Mouse (Mus musculus) adrenal gland, adult 2 months (tissue): Measurements from ENCODE around the gene Cklf. TPM values are rescaled to one million over a fixed set of nuclear protein-coding genes. Genes with fewer than 3 reads are reported as not detected.
"Not testable (repeated sequence)": the region's sequence is repeated elsewhere in the genome, so short reads cannot be mapped to it uniquely, and the experiment has no call there.

Experiments used
- DNase-seq: peaks from one replicate; pipeline ENCODE4 v3.0.0; 2021
- long read RNA-seq: library from polyadenylated mRNA; stranded (forward); transcript quantifications from one replicate; pipeline ENCODE4 v2.0.0, GENCODE M21; 2021
- polyA plus RNA-seq: library from polyadenylated mRNA; depleted of rRNA; stranded (reverse); fragments of >200 nt; gene quantifications from 2 replicates; pipeline ENCODE4 v1.2.3, GENCODE M21; 2012; rRNA removed
- total RNA-seq, 2 experiments: library from RNA; stranded (reverse); gene quantifications; 2 replicates each; pipeline ENCODE4 v1.2.3; 2021

The Cklf gene
- total RNA-seq, result 10 to 100 TPM; 49.2 to 99.6 TPM
- 14.1 and 15.4 TPM in 2 replicates for polyA plus RNA-seq
- long read RNA-seq, transcript Cklf-201 (4 exons, 667 nt), result major isoform, 55 of 65 reads
- long read RNA-seq, partial matches to known transcripts, result 0 of 65 reads
- long read RNA-seq, other reads (novel, unspliced or antisense), result 7 of 65 reads

DNA sequence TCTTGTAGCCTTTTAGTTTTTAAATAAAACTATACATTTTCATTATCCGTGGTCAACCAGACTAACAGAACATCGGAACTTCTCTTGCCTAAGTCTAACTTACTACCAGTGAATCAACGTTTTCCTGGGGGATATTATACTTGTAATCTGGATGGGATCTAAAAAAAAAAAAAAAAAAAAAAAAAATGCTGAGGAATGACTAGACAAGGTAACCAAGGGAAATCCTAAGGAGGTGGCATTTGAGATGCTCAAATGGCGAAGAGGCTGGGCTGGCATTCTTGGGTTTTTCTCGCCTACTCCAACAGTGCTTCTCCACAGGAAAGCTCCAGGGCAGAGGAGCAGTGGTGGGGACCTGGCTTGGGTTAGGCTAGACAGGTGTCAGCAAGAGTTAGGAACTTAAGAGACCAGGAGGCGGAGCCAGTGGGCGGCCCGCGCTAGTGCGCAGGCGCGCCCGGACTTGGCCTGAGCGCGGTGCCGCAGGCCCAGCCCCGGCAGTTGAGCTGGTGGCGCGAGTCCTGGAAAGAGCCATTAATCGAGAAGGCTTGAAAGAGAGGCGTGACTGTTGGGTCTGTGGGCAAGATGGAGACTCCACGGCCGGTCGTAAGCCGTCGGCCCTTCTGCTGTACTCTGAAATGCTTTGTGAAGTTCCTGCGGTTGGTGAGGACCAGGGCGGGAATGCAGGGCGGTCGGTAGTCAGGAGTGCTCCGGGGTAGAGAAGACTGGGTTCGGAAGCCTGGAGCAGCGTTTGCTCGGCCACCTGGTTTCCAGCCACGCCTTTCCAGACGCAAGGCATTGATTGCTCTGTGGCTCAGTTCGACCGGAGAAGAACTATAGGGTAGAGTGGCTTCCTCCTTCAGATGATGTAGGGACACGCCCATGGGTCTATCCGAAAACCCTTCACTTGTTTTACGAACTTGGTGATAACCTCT, at the start of gene Cklf:
Gene Cklf, plus strand, starts transcription at position 423 of the 929 bp plus-strand sequence.
- DNase-seq, result peak; percentile 92

DNA sequence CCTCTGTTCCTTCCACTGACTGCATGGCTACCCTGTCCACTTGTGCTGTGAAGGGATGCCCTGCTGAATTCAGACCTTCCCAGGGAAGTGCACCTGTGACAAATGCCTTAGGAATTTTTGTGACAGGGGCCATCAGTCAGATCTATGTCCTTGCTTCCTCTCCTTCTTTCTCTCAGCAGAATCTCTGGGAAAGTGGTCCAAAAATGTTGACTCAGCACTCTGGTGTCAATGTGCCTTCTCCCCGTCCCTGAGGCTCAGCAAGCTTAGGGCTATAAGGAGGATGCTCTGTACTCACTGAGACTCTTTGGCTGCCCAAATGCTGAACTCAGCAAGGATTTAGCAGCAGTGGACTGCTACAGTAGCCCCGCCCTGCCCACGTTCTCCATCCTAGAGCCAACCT, 49.0 kb upstream of the Cklf start:
- DNase-seq, result no peak

DNA sequence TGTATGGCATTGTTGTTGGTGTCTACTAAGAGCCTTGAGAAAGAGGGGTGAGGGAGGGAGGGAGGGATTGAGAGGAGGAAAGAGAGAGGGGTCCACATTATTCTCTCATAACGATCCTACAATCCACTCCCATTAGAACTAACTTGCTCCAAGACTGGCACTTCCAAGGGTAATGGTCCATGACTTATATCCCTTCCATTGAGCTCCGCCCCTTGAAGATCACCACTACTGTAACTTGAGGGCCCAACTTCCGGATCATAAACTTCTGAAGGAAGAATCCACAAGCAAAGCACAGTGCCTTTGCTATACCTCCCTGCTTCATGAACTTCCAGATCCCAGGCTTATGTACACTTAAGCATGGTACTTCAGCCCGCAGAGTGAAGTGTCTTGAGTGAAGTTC, 48.3 kb upstream of the Cklf start:
- no peak for DNase-seq

DNA sequence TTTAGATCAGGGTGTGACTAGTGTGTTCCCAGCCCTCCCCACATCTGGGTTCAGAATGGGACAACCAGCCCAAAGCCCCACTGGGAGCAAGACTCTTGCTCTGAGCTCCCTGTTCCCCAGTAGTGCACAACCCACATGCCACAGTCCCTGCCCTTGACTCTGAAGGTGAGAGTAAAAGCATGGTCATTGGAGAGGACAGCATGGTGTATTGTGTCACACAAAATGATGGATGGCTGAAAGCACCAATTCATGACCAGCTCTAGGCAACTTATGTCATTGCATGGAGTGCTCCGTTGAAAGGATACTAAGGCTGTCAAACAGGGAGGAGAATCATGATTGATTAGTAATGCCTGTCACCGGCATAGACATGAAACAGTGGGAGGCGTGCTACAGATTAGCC, 45.4 kb upstream of the Cklf start:
- no peak for DNase-seq

DNA sequence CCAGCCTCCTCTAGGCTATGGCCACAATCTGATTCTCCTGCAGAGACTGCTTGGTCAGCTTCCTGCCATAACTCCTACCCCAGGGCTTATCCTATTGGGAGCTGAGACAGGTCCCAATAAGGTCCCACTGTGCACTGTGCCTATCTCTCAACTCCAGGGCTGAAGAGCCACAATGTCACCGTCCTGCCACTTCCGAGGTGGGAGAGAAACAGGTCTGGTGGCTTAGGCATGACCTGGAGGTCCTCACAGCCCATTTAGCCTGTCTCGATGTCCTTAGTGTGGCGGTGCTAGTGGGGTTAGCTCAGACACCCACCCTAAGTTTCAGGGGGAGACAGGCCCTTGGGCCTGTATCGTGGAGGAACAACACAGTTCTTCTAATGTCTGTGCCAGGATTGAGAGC, 33.1 kb upstream of the Cklf start:
- no peak for DNase-seq

DNA sequence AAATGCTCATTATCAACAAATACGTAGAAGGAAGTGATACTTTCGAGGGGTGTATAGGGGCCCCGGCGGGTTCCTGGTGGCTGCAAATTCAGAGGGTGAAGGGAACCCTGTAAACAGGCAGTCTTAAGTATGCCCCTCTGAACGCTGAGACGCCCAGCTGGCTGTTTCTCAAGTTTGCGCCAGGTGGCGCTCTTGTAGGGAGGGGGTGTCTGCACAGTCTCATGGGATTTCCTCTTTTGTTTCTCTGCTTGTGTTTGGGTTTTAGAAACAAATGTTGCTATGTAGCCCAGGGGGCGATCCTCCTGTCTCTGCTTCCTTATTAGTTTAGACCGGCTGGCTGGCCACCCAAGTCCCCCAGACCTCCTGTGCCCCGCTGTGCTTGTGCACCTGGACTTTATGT, 31.6 kb upstream of the Cklf start:
- DNase-seq, result peak; percentile 53

DNA sequence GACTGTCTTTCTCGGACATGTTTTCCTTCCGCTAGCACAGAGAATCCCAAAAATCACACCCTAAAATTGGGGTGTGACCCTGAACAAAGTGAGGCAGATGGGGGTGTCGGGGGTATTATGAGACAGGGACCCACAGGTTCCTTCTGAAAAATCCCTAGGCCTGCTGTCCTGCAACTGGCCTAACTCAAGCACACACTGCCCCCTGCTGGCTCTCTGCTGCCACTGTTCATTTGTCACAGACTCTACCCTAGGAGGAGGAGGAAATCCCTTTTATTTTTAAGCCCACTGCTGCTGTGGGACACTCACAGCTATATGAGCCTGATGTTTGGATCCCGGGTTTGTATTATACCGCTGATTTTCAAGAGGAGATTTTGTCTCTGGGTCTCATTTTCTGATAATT, 30.9 kb upstream of the Cklf start:
- peak; percentile 78 for DNase-seq

DNA sequence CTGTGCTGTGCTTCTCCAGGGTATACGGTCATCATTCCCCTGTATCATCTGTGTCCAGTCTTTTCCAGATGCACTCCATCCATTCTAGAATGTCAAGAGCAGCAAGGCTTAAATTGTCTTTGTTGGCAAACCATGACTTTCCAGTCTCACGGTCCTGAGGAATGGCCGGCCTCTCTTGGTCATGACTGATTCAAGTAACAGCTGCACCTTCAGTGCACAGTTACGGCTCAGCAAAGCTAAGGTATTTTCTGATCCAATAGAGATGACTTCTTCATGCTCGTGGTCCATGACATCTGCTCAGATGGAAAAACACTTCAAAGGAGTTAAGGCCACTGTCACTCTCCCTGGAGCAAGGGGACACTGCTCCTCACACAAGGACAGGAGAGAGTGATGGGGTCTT, 23.6 kb upstream of the Cklf start:
- no peak for DNase-seq

DNA sequence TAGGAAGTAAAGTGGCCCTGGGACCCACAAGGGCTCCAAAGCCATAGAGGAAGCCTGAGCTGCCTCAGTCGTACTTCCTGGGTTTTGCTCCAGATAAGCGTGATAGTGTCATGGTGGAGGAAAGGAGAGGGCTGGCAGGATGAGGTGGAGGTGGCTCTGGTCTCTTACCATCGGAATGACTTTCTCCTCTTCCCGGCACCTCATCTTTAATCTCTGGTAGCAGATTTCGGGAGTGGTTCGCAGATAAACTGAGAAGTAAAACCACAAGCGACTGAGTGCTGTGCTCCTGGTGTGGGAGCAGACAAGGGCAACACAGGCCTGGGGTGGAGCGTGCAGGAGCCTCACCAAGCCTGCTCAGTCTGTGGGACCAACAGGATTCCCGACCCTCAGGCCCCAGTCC, 20.3 kb upstream of the Cklf start:
- DNase-seq, result no peak

DNA sequence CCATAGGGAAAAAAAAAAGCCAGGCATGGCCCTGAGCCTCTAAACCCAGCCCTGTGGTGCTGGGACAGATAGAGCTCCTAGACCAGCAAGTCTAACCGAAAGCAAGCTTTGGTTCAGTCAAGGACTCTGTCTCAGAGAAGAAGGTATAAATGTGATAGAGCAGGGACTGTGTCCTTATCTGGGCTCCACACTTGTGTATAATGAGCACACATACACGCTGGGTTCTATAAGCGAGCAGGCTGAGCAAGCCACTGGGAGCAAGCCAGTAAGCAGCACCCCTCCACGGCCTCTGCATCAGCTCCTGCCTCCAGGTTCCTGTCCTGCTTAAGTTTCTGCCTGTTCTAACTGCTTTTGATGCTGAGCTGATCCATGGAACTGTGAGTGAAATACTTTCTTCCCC, 18.6 kb upstream of the Cklf start:
- DNase-seq, result no peak

DNA sequence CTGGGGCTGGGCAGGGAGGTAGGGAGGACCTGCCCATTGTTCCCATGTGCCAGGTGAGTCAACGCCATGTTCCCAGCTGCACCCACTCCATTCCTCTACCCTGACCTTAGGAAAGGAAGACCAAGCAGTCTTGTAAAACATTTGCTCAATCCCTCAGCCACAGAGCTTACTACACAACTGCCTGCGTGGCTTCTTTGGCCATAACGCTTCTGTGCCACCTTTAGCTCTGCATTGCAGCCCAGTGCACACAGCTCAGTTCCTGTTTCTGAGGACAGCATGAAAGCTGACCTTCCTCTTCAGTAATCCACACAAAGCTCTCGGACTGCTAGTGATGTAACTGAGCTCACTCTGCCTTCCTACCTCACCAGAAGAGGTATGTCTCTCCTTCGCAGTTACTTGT, 17.7 kb upstream of the Cklf start:
- DNase-seq, result no peak

DNA sequence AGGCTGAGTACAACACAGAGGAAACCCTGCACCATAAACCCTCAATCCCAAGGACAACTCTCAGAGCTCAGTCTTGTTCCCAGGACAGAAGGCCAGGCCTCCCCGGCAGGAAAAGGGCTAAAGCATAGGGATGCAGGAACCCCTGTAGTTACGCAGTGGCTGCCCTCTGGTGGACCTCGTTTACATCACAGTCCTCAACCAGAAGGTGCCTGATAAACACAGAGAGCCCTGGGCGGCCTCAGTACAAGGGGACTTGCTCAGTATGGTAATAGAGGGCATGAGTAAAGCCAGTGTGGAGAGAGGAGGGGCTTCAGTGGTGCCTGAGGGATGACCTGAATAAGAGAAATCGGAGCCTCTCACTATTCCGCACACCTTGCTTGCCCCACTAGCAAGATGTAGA, 16.1 kb upstream of the Cklf start:
- no peak for DNase-seq

DNA sequence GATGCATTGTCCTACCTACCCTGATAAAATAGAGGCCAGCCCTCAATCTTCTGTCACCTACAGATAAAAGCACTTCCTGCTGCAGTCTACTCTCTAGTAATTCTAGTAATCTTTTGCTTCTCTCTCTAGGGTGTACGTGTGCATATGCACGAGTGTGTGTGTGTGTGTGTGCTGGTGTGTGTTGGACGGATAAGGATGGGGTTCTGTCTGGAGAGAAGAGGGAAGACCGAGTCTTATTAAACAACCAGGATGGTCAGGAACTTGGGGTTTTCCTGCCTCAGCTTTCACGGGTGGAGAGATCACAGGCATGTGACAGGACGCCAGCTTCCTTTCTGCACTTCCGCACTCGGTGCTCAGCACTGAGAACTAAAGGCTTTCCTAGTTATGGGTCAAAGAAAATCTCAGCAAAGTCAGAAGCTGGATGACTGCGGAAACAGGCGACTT, 11.2 kb upstream of the Cklf start:
- no peak for DNase-seq

DNA sequence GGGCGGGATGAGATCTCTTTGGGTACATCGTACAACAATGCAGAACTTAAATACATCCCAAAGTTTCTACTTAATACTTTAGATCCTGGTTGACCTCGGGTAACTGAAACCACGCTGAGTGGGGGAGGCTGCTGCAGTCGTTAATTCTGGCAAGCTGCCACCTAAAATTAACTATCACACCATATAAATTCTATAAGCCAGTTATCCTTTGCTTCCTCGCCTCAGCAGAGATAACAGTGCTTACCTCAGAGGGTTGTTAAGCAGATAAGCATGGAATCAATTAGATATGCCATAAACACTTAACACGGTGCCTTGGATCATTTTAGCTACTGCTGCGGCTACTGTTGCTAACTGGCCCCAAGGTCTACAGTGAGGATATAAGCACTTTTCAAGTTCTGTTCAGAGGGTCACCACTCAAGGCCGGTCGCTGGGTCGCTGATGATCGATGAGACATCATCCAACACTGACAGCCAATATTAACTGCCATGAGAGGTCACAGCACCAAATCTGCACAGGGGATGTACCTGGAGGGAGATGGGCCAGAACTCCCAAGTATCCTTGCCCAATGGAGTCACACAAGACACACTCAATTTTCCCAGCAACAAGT, 8.5 kb upstream of the Cklf start:
- DNase-seq, result no peak

DNA sequence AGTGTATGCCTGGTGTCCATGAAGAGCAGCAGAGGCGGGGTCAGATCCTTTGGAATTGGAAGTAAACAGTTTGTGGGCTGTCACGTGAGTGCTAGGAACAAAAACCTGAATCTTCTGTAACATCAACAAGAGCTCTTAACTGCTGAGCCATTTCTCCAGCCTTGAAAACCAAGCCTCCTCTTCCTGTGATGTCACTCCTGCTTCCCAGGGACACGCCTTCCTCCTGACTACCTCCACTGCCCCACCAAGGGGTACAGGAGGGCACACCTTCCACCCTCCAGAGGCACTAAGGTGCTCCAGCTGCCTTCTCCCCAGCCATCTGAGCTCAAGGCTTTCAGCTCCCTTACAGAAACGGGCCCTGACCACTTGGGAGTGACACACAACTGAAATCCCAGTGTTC, 4.0 kb upstream of the Cklf start:
- no peak for DNase-seq

DNA sequence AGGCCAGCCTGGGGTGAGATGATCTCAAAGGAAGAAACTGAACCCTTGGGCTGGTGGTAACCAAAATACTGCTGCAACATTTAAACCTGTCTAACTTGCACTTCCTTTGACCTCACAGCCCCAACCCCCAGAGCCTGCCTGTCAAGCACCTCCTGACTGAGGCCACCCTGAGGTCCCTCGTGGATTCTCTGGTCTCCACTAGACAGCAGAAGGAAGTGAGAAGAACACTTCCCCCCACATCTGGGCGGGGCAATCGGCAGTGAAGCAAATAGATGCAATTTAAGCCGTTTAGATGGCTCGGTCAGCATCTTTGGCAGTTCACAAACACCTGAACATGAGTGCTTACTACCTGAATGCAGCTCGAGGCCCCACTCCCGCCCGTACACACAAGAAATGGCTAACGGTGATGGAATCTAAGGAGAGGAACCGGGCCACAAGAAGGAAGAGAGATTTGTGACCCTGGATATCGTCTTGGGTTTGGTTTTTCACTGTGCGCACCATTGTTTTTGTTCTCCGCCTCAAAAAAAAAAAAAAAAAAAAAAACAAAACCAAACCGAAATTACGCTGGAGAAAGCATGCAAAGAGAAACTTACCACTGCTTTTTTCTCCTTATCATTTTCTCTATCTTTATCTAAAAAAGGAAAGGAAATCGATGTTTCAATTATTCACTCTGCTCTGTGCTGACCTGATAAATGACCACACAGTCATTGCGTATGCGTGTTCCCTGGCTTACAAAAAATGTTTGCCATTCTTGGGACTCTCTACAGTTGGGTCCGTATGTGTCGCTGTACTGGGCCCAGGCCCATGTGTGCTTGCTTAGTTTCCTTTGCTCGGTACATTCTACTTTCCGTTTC, 3.4 kb upstream of the Cklf start:
- DNase-seq, result peak; percentile 33

DNA sequence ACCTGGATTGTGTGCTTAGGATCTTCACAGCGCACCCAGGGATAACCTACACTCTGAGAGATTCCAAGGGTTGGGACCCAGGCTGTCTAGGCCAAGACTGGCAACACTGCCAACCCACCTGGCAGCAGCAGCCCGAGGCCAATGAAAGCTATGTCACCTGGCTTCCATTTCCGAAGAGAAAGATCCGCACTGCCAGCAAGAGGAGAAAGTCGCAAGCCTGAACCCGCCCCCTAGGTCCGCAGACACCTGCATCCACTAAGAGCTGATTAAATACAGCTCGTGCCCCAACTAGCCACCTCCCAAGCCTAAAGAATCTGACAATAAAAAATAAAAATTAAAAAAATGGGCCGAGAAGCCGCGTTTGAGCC, 2.8 kb upstream of the Cklf start:
- no peak for DNase-seq

DNA sequence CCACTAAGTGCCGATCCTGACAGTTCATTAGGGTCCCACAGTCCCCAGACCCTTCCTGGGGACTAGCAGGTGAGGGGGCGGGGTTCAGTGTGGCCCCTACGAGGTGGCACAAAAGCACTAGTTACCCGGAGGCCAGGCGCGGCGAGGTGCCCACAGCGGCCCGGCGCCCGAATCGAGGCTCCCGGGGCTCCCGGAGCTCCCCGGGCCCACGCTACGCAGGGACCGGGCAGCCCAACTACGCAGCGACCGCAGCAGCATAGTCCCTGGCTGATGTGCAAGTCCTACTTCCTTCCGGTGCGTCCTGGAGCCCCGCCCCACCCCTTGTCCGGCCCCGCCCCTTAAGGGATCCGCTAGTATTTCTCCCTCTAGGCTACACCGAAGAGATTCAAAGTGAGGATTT, 2.4 kb upstream of the Cklf start, which contains the start of gene Tk2:
Gene Tk2, minus strand, starts transcription at position 283 of the 400 bp plus-strand sequence.
- DNase-seq, result peak; percentile 89

DNA sequence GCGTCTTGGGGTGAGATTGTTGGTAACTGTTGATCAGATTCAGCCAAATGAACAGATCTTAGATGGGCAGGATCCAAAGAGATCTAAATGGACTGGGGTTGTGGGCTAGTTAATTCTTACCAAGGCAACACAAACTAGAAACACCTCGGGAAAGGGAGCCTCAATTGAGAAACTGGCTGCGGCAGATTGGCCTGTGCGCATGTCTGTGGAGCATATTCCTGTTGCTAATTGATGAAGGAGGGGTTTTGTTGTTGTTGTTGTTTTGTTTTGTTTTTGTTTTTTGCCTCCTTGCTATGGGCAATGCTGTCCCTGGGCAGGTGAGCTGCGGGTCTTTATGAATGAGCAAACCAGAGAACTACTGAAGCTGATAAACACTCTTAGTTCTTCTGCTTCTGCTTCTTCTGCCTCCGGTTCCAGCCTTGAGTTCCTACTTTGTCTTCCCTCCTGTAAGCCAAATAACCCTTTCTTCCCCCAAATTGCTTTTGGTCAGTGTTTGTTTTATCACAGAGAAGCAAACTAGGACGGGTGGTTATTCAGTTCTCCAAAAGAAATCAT, 1.1 kb upstream of the Cklf start:
- no peak for DNase-seq

DNA sequence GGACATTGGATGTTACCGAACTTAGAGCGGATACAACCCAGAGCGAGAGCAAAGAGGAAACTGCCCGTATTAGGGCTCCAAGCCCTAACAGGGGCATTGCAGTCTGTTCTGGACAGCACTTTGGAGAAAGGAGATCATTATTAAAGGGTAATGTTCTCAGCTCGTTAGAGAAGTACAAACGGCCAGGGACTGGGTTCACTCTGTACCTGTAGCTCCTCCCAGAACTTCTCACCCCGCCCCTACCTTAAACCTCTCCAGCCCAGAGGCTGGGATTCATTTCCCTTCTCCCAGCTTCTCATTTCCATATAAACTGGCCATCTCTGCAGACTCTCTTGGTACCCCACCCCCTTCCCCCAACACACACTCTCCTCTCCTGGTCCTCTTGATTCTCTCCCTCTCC, 800 bp downstream of the Cklf start:
- DNase-seq, result peak; percentile 33

DNA sequence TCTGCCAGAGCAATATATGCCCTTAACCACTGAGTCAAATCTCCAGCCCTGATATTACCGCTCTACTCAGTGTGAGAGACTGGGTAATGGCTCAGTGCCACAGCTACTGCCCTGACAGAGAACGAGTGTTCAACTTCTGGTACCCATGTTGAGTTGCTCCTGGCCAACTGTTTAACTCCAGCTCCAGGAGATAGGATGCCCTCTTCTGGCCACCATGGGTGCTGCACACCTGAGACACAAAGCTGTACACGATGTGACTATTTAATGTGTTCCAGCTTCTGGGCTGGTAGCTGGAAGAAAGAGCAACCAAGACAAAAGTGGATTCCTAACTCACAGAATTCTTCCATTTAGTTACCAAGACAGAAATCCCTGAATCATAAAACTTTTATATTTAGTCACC, 2.4 kb downstream of the Cklf start:
- no peak for DNase-seq

DNA sequence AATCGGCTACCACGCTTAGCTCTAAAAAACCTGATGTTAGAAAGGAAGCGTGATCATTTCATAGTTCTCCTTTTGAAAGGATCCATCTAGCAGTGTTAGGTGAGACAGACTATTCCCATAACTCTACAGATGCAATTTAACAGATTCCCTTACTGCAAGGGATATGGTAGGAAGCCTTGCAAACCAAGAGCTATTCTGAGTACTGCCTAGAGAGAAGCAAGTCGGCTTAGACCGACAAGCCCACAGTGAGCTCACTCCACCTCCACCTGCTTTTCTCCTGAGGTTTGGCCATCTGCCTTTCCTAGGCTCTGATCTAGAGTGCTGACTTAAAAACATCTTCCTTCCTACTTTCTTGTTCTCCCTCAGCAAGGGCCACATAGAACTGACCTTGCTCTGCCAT, 11.1 kb downstream of the Cklf start:
- DNase-seq, result not testable (repeated sequence)
